Mouse (Mus musculus) right cerebral cortex, postnatal 14 days (tissue): ENCODE data around the gene Dkkl1.
"Not testable (repeated sequence)": the region's sequence is repeated elsewhere in the genome, so short reads cannot be mapped to it uniquely, and the experiment has no call there.

ENCODE experiments used
- DNase-seq: peaks from one replicate; pipeline ENCODE4 v3.0.0; 2022

The Dkkl1 gene

DNA sequence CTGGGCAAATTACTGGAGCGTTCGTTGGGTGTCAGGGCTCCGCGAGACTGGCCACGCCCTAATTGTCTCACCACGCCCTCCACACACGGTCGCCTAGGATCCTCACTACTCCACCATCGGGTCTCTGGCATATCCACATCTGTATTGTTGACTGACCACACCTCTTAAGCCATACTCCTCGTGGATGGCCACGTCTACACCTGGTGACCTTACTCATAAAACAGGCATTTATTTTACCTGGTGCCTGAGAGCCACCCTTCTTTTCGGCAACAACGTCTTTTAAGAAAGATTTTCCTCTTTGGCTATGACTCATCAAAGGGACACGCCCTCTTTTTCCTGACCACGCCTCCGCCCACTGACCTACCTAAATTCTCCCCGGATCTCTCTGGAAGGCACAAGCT is at the start of gene Dkkl1:
Dkkl1 (minus strand) TSS at position 297 of the 401 bp plus-strand sequence.
- no peak for DNase-seq

DNA sequence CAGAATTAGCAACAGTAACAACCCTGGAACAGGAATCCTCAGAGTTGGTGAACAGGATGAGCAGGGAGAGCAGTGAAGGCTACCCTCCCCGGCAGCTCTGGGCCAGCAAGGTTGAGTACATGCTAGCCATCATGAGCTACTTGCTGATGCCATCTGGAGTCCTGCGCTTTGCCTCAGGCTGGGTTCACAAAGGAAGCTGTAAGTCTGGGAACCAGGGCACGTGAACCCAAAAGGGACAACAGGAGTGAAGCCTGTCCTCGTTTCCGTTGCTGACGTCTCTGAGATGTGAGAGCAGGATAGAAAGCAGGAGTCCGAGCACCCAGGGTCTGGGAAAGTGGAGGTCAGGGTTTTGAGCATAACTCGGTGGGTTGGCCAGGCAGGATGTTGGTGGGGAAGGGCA is 47.3 kb upstream of the Dkkl1 start:
- DNase-seq: no peak

DNA sequence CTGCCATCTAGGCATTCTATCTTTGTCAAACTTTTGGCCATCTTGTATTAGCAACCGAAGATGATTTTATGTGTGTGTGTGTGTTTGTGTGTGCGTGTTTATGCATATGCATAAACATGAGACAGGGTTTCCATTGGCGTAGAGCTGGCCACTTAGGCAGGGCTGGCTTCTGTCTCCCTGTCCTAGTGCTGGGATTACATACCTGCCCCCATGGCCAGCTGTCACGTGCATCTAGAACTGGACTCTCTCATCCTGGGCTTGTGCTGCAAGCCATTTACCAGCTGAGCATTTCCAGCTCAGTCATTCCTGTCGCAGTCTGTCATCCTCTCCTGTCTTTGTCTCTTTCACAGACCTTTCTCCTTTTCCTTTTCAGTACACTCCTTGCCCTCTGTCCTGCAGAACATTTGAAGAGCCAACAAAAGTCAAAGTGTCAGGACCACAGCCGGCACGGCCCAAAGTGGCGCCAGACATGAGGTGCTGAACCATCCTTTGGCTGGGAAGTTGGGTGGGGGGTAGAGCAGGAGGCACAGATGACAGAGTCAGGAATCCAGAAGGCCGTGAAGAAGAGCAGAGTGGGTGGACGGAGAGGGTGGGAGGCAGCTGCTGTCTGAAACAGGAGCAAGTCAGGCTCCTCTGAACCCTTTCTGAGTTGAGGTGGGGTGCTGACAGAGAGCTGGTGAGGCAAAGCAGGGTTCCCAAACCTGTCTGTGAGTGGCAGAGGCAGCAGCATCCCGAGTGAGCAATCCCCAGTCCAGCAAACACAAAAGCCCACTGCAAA is 45.3 kb upstream of the Dkkl1 start:
- DNase-seq: no peak

DNA sequence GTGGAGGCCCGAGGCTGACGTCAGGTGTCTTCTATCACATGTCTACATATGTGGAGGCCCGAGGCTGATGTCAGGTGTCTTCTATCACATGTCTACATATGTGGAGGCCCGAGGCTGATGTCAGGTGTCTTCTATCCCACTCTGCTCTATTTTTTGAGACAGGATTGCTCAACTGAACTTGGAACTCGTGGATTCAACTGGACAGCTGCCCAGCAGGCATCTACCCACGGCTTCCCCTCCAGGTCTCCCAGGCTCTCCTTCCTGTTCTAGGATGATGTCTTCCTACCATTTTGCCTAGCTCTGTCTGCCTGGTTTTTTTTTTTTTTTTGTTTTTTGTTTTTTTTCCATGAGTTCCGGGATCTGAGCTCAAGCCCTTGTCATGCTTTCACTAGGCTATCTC is 43.9 kb upstream of the Dkkl1 start:
- not testable (repeated sequence) for DNase-seq

DNA sequence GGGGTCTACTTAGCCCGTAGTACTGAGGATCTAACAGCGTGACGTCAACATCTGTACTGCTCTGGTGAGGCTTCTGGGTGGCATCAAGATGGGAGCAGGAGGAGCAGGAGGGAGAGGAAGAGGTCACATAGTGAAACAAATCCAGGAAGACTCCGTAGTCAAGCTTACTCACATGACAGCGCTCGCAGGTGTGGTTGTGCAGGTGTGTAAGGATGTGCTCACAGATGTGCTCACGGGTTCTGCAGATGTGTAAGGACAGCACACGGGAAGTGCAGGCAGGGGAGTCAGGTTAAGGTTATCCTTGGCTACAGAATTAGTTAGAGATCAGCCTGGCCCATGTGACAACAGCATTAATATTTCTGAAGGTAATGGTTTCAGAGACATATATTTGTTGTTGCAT is 41.9 kb upstream of the Dkkl1 start:
- no peak for DNase-seq

DNA sequence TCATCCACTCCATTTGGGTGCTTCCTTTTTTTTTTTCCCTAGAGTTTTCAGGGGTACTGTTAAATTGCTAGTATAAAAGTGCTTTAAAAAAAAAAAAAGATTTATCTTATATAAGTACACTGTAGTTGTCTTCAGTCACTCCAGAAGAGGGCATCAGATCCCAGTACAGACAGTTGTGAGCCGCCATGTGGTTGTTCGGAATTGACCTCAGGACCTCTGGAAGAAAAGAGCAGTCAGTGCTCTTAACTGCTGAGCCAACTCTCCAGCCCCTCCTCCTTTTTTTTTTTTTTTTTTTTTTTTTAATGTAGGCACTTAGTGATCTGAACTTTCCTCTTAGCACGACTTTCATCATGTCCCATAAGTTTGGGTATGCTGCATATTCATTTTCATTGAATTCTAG is 35.7 kb upstream of the Dkkl1 start:
- DNase-seq: no peak

DNA sequence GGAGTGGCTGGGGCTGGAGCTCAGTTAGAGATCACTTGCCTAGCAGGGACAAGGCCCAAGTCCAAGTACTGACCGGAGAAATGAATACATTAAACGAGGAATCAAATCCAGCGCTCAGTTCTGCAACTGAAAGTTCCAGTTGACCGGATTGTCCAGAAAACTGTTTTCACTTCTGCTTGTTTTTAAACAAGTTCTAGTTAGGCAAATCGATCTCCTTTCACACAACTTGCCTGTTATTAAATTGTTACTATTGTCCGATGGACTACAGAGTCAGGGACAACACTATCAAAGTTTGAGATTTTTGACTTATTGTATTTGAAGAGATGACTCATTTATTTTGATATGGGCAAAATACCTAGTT is 29.4 kb upstream of the Dkkl1 start:
- DNase-seq: no peak

DNA sequence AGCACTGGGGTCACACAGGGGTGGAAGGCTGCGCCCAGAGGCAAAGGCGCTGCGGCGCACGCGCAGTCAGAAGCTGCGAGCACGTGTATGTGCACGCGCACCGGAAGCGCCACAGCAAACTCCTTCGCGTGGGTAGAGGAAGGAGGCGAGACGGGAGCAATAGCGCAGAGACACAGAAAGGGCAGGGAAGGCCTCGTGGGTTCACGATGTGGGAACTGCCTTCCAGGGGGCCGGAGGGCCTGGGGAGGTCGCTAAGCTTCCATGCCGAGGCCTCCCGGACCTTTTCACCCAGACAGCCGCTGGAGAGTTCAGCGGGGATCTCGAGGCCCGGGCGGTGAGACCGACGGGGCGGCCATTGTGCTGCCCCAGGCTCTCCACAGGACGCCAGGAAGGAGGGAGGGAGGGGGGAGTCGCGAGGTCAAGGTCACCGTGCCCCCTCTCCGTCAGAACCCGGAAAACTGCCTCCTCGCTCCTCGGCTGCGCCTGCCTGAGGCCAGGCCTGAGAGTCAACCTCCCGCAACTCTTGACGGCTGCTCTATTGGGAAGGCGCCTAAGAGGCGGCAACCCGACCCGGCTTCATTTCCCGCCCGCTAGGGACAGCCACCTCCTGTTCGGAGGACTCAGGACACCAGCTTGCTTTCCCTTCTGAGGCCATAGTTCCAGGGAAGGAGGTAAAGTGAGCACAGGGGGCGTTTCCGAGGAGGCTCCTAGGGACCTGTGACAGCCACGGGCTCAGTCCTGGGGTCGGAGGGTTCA is 28.9 kb upstream of the Dkkl1 start, which contains the start of gene Slc6a16:
Slc6a16 (plus strand) TSS at position 453 of the 756 bp plus-strand sequence.
- DNase-seq: peak; percentile 61

DNA sequence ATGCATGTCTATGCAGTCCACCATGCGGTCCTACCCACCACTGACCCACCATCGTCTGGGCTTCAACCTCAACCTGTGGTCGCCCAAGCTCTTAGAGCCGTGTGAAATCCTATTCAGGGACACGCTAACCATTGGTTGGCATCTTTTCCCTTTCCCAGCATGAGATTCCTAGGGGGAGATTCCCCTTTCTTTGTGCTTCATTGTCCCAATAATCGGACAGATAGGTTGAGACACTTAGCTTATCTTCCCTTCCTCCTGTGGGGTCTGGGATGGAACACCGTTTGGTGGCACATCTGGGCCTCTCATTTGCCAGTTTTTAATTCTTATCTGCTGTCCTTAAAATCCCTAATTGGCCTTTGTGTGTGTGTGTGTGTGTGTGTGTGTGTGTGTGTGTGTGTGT is 28.2 kb upstream of the Dkkl1 start:
- DNase-seq: no peak

DNA sequence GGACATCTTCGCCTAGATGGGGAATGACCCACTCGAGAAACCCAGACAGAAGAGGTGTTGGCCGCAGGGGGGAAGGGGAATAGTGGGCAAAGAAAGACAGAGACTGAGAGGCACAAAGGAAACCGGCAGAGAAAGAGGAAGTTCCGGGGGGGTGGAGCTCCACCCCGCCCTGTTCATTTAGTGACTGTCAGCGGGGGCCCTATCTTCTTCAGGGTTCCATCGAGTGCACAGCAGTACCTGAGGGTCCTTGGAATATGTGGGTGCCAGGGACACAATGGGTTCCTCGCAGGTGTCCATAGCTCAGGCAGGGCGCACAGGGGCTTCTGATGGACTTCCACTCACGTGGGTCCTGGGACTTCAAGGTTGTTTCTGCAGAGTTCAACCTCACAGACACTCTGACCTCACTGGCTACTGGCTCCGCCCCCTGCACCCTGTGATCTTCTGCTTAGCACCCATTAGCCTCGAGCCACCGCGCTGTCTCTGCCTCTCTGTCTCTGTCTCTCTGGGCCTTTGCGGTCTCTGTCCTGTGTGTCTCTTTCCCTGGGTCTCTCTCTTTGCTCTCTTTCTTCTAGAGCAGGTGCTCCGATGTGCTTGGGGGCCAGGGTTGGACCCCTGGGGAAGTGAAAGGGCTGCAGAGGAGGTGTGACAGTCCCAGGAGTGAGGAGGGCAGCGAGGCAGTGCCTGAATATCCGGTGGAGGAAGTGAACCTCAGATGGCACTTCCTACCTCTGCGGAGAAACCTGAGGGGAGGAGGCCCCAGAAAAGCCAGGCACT is 27.0 kb upstream of the Dkkl1 start, which contains the start of gene Cd37:
Cd37 (minus strand) TSS at position 393 of the 774 bp plus-strand sequence.
- no peak for DNase-seq

DNA sequence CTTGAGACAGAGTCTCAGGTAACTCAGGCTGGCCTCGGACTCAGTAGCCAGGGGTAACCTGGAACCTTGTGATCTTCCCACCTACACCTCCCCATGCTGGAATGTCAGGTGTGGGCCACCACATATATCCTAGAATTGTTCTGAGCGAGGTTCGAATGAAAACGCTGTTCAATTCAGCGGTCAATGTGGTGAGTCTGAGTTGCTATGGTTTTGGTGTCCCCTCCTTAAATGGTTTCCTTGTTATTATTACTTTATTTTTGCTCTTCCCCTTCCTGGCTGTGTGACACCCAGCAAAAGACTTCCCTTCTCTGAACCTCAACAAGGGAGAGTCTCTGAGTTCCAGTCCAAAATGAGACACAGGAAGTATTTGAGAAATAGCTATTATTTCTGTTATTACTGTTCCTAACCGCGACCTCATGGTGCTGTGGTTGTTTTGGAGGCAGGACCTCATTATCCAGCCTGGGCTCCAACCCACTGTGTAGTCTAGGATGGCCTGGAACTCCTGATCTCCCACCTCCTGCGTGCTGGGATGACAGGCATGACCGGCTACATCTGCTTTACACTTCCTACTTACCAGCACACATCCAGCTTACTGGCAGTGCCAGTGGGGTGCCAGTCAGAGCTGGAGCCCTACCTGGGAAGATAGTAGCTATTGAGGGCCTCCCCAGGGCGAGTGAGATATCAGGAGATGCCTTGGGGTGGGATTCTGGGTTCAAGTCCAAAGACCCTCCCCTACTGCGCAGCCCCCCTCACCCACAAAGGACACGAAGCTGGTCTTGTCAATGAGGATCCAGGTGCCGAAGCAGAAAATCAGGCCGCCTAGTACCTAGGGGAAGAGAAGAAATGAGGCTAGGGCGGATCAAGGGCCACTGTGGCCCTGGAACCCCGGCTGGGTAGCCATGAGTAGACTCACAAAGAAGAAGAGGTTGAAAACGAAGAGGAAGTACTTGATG is 26.1 kb upstream of the Dkkl1 start:
- DNase-seq: no peak

DNA sequence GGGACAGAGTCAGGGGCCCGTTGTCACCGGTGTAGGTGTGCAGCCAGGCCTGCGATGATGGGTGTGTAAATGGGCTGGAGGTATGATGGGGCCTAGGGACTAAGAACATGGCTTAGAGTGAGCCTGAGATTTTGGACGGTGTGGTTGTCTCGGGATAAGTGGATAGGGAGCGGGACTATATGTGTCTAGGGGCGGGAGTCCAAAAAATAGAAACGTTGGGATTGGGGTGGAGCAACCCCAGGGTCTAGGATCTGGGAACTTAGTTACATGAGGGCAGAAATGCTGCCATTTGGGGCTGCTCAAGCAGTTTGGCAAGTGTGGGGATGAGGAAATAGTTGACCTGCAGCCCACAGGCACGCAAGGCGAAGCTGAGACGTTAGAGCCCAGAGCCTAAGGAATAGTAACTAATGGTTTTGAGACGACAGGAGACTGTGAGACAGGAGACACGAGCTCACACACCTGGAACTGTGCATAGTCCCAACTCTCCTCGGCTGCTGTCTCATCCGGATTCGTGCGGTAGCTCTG is 23.8 kb upstream of the Dkkl1 start:
- DNase-seq: no peak

DNA sequence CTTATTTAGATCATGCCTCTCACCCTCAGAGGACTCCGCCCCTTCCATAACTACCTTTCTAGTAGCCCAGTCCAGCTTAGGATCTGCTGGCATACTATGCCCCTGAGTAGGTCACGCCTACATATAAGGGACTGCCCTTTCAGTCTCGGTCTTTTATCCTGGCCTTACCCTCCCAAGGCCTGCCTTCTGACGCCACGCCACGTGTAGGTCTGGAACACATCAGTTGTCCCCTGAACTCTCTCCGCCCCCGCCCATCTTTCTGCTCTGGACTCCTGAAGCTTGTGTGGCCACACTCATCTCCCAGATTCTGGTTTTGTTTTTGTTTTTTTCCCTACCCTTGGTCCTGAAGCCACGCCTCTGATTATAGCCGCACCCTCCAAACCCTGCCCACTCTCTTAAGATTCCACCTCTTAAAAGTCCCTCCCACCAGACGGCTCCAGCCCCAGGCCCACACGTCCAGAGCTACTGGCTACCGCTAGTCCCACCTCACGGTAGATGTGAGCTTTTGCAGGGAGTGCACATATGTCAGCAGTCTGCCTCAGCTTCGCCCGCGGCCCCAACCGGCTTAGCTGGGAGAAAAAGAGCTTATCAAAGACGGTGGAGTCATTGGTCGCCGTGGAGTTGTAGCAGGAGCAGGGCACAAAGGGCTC is 23.1 kb upstream of the Dkkl1 start:
- DNase-seq: no peak

DNA sequence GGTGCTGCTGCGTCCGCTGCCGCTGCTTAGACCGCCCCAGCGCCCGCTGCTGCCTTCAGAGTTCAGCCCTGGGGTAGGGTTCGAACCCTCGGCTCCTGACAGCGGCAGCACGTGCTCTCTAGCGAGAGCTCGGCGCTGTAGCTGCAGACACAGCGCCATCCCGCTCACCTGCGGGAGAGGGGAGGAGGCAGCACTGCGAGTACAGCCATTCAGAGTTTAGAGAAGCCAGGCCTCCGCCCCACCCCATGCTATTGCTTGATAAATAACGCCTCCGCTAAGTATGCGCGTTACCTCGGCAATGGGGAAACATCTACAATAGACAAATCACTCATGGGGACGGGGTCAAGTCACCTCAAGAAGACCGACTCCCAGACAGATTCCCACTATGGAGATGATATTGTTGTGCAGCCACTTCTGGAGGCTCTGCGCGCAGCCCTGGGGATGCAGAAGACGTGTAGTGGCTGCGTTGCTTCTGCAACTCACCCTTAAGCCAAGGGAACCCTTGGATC is 22.4 kb upstream of the Dkkl1 start:
- DNase-seq: no peak

DNA sequence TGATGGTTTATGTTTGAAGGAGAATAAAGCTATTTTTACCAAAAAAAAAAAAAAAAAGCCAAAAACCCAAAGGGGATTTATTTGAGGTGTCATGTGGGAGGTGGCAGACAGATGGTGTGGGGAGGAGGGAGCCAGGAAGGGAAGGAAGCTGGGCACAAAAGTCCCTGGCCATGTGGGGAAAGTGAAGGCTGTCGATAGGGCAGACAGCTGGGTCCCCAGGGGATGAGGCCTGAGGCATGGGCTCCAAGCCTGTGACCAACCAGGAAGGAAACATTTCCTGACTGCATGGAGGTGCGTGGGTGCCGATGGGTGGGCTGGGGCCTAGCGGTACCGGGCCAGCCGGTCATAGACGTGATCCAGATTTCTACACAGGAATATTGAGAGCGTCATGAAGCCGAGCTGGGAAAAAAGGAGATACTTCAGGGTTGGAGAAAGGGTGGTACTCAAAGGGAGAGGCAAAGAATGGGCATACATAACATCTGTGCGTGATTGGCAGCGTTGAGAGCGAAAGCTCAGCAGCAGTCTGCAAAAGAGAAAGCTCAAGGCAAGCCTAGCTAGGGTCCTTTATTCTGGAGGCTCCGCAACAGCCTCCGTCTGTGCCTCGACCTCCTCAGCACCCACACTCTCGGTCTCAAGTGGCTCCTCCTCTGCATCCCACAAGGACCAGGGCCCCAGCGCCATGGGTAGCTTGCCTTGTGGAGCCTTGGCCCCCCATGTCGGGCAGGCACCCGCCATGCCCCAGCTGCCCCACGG is 21.8 kb upstream of the Dkkl1 start:
- peak; percentile 62 for DNase-seq

DNA sequence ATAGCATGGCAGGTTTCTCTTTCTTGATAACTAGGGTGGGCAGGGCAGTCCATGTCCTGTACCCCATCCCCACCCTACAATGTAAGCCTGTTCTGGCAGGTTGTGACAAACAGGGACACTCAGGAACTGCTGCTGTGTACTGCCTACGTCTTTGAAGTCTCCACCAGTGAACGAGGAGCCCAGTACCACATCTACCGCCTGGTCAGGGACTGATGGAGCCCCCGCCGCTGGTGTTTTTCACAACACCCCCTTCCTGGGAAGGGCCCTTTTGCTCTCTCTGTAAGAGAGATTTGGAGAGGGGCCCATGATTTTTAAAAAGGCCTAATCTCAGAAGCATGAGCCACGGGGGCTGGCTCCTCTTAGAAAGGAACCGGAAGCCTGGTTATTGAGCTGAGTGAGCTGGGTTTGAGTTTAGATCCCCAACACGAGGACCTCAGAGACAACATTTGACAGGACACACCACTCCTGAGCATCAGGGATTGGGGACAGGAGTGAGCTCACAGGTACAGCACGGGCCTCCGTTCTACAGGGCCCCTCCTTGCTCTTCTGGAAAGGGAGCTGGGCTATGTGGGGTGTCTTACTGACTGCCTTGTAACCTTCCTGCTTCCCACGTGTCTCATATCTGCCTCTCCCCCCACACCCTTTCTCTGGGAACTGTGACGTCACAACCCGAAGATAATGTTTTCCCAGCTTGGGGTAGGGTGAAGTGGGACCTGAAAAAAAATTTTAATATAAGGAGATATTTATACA is 20.9 kb upstream of the Dkkl1 start:
- no peak for DNase-seq

DNA sequence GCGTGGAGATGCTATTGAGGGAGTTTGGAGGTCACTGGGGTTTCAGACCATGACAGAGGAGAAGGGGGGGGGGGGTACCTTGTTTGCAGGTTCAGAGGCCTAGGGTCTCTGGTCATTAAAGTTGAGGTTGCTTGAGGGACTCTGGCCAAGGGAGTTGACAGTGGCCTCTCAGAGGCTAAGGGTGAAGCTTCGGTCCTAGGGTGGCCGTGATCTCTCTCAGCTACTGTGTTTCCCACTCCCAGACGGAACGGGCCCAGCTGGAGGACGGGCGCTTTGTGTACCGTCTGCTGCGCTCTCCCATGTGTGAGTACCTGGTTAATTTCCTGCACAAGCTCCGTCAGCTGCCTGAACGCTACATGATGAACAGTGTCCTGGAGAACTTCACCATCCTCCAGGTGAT is 20.0 kb upstream of the Dkkl1 start:
- DNase-seq: no peak

DNA sequence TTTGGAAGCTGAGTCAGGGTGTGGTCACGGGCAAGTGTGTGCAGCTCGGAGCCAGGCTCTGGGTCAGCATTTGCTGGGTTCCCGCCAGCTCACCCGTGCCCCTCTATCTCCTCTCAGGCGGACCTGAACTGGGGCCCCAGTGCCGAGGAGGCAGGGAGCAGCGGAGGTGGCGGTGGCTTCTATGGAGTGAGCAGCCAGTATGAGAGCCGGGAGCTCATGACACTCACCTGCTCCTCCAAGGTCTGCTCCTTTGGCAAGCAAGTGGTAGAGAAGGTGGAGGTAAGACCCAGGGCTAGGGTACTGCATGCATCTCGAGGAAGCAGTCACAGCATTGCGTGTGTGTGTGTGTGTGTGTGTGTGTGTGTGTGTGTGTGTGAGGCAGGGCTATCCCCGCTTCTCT is 19.2 kb upstream of the Dkkl1 start:
- DNase-seq: no peak

DNA sequence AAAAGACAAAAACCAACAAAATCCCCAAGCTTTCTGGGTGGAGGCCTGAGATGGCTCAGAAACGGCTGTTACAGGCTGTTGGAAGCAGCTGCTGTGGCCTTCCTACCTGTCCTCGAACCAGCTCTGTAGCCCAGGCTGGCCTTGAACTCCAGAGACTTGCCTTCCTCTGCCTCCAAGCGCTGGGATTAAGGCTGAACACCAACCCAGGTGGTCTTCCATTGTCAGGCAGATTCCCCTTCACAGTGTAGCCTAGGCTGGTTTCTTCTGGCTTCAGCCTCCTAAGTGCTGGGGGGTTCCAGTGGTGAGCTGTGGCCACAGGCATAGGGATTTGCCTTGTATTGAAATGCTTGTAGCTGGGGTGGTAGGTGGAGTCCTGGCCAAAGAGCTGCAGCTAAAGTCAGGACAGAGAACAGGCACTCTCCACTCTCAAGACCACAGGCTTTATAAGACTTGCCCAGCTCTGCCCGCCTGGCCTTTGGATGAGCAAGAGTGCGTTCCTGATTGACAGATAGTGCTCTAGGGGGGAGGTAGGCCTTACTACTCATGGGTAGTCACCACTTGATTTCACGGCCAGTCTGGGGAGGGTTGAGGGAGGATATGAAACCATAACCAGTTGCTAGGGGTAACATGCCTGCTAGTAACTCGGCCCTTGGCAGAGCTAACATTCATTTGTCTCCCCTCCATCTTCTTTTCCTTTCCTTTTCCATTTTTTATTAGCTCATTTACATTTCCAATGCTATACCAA is 17.7 kb upstream of the Dkkl1 start:
- no peak for DNase-seq
